ENCODE assay signal across 29 mouse cellular contexts in the genomic region with DNA sequence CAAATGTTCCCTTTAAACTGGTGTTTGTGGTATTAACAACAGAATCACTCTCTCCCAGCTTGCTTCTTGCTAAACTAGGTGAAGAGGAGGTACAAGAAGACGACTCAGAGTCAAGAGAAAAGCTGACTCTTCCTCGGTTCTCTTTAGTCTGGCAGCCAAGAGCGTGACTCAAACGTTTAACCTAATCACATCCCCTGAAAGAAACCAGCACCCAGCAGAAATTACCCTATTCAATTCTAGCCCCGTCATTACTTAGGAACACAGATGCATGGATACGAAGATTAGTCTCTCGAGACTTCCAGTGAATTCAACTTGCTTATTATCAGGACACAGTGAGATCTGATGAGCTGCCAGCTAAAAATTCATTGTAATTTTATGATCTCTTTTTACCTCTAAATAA. TPM values are rescaled to one million over a fixed set of nuclear protein-coding genes. Genes with fewer than 3 reads are reported as not detected.
DNase-seq lines count a peak whose midpoint lies in the region; ATAC-seq lines count a peak whose summit lies in the region.
"Had no signal": no experiment of that assay in that cellular context is flagged by ENCODE, and none has a peak within 500 bp of the region (broad histone marks: within the 10 kb centered on the region; RNA-seq: fewer than 3 reads in every experiment).

No protein-coding gene starts in this region.

- peak; percentile 5 for DNase-seq in embryonic facial prominence, embryonic 14.5 days (ENCODE audit: low spot score)
- DNase-seq in embryonic facial prominence, embryonic 10.5 days (ENCODE audit: low spot score): no peak
- no peak for DNase-seq in liver
- DNase-seq in MN1 (ENCODE audit: low spot score): peak; percentile 76
- peak; percentile 9 for DNase-seq in telencephalon, adult 2 months (ENCODE audit: low read depth, low spot score)
- no peak for DNase-seq in T-cell, adult 2 months (ENCODE audit: low spot score)
- DNase-seq: adrenal gland, adult 8-10 months; adrenal gland, postnatal 14 days; adrenal gland, postnatal 36 days; B cell, adult 2 months; cerebellum, adult 11 months; cerebellum, adult 18-20 months; cerebellum, adult 8-10 months; cerebellum, adult 9-11 months; cerebellum, postnatal 14 days; cerebellum, postnatal 36 days; embryo, embryonic 11 days had no signal

- H3K36me3 ChIP-seq in embryonic facial prominence, embryonic 14.5 days (ENCODE audit: control insufficient read depth, insufficient read depth, low read length): peaks cover 30% of the 10 kb centered on the region
- H3K36me3 ChIP-seq in embryonic facial prominence, embryonic 10.5 days (replicated peaks): peaks cover 88% of the 10 kb centered on the region
- H3K36me3 ChIP-seq in liver, embryonic 12.5 days: peaks cover 65% of the 10 kb centered on the region

- no peak overlapping the region for H3K27ac ChIP-seq in embryonic facial prominence, embryonic 14.5 days (replicated peaks; ENCODE audit: low read depth, low read length)
- no peak overlapping the region for H3K27ac ChIP-seq in embryonic facial prominence, embryonic 10.5 days (replicated peaks)
- no peak overlapping the region for H3K27ac ChIP-seq in liver, embryonic 12.5 days
- H3K27ac ChIP-seq: embryonic facial prominence, embryonic 12.5 days; embryonic facial prominence, embryonic 15.5 days; forebrain, embryonic 10.5 days; forebrain, embryonic 12.5 days had no signal

- no peaks in the 10 kb centered on the region for H3K27me3 ChIP-seq in embryonic facial prominence, embryonic 14.5 days (replicated peaks; ENCODE audit: control insufficient read depth, insufficient read depth, low read length)
- H3K27me3 ChIP-seq in embryonic facial prominence, embryonic 10.5 days (replicated peaks; ENCODE audit: low read depth, poor library complexity, severe bottlenecking): no peaks in the 10 kb centered on the region
- no peaks in the 10 kb centered on the region for H3K27me3 ChIP-seq in liver, embryonic 12.5 days (replicated peaks)
- H3K27me3 ChIP-seq: CH12.LX; embryonic facial prominence, embryonic 12.5 days; embryonic facial prominence, embryonic 15.5 days; forebrain, embryonic 12.5 days had no signal

- H3K9me3 ChIP-seq in embryonic facial prominence, embryonic 14.5 days (ENCODE audit: control insufficient read depth, low read length): no peaks in the 10 kb centered on the region
- H3K9me3 ChIP-seq in embryonic facial prominence, embryonic 10.5 days: no peaks in the 10 kb centered on the region
- no peaks in the 10 kb centered on the region for H3K9me3 ChIP-seq in liver, embryonic 12.5 days (replicated peaks)
- H3K9me3 ChIP-seq: embryonic facial prominence, embryonic 12.5 days; embryonic facial prominence, embryonic 15.5 days; forebrain, embryonic 10.5 days; forebrain, embryonic 12.5 days; G1E had no signal

- no peak overlapping the region for H3K4me2 ChIP-seq in embryonic facial prominence, embryonic 14.5 days (ENCODE audit: low read depth, low read length)
- no peak overlapping the region for H3K4me2 ChIP-seq in liver, embryonic 12.5 days
- H3K4me2 ChIP-seq: embryonic facial prominence, embryonic 12.5 days; embryonic facial prominence, embryonic 15.5 days; forebrain, embryonic 12.5 days had no signal

- no peak overlapping the region for H3K9ac ChIP-seq in embryonic facial prominence, embryonic 14.5 days (ENCODE audit: low read depth, low read length)
- 0 out of 2 replicates have a peak overlapping the region, but pooled peaks have one; percentile 22 for H3K9ac ChIP-seq in liver, embryonic 12.5 days
- H3K9ac ChIP-seq: embryonic facial prominence, embryonic 12.5 days; embryonic facial prominence, embryonic 15.5 days; forebrain, embryonic 12.5 days had no signal

- 0 out of 2 replicates have a peak, but pooled peaks have one; percentile 37 for ATAC-seq in embryonic facial prominence, embryonic 14.5 days (ENCODE audit: low read depth)
- ATAC-seq in liver, embryonic 12.5 days: no peak
- ATAC-seq: activated CD4-positive, CD25-positive, alpha-beta regulatory T cell, adult 4 months; CD4-positive, CD25-positive, alpha-beta regulatory T cell, adult 4 months; forebrain, embryonic 14.5 days; forebrain, embryonic 16.5 days had no signal

- 76% methylated on average over 7 of the region's 7 CpGs for WGBS in embryonic facial prominence, embryonic 14.5 days
- 85% methylated on average over 7 of the region's 7 CpGs for WGBS in embryonic facial prominence, embryonic 10.5 days
- 85% methylated on average over 7 of the region's 7 CpGs for WGBS in liver, embryonic 12.5 days (ENCODE audit: insufficient replicate concordance)

- no peaks in the 10 kb centered on the region for H3K4me1 ChIP-seq in embryonic facial prominence, embryonic 14.5 days (ENCODE audit: control insufficient read depth, insufficient read depth, low read length)
- no peaks in the 10 kb centered on the region for H3K4me1 ChIP-seq in embryonic facial prominence, embryonic 10.5 days
- no peaks in the 10 kb centered on the region for H3K4me1 ChIP-seq in liver, embryonic 12.5 days
- H3K4me1 ChIP-seq: embryonic facial prominence, embryonic 12.5 days; embryonic facial prominence, embryonic 15.5 days; forebrain, embryonic 10.5 days; forebrain, embryonic 12.5 days had no signal

- H3K4me3 ChIP-seq in embryonic facial prominence, embryonic 14.5 days (ENCODE audit: low read depth, low read length): no peak overlapping the region
- no peak overlapping the region for H3K4me3 ChIP-seq in embryonic facial prominence, embryonic 10.5 days
- no peak overlapping the region for H3K4me3 ChIP-seq in liver, embryonic 12.5 days
- H3K4me3 ChIP-seq: embryonic facial prominence, embryonic 12.5 days; embryonic facial prominence, embryonic 15.5 days; erythroblast, embryonic 14.5 days; forebrain, embryonic 10.5 days; forebrain, embryonic 12.5 days had no signal

RNA-seq across cellular contexts. Expression of gene Gm10306, which starts 12.0 kb away (rescaled TPM):
- polyA plus RNA-seq in embryonic facial prominence, embryonic 14.5 days (2014; fragmentation: Nextera tagmentation; extraction: Ambion mirVana): not detected in 2 replicates
- 0.43 TPM in 1 of 2 replicates, not detected in the other for polyA plus RNA-seq in embryonic facial prominence, embryonic 10.5 days (2016; fragmentation: Nextera tagmentation; extraction: Ambion mirVana)
- 0.26 TPM in 1 of 2 replicates, not detected in the other for polyA plus RNA-seq in liver, embryonic 12.5 days (2016; fragmentation: Nextera tagmentation; extraction: Ambion mirVana)
- polyA plus RNA-seq: activated CD4-positive, CD25-positive, alpha-beta regulatory T cell, adult 4 months; CD4-positive, CD25-positive, alpha-beta regulatory T cell, adult 4 months; embryonic facial prominence, embryonic 12.5 days; embryonic facial prominence, embryonic 15.5 days; erythroblast, embryonic 14.5 days; forebrain, embryonic 10.5 days; forebrain, embryonic 16.5 days; G1E had no signal

RNA-seq across cellular contexts. Expression of gene Caap1, which starts 12.3 kb away (rescaled TPM):
- 17.1 and 18.4 TPM in 2 replicates for polyA plus RNA-seq in embryonic facial prominence, embryonic 14.5 days (2014; fragmentation: Nextera tagmentation; extraction: Ambion mirVana)
- 23.6 and 24.6 TPM in 2 replicates for polyA plus RNA-seq in embryonic facial prominence, embryonic 10.5 days (2016; fragmentation: Nextera tagmentation; extraction: Ambion mirVana)
- polyA plus RNA-seq in liver, embryonic 12.5 days (2016; fragmentation: Nextera tagmentation; extraction: Ambion mirVana): 18.2 and 18.8 TPM in 2 replicates

RNA-seq across cellular contexts. Expression of gene Plaa, which starts 58.7 kb away (rescaled TPM):
- 58.2 and 62.6 TPM in 2 replicates for polyA plus RNA-seq in embryonic facial prominence, embryonic 14.5 days (2014; fragmentation: Nextera tagmentation; extraction: Ambion mirVana)
- polyA plus RNA-seq in embryonic facial prominence, embryonic 10.5 days (2016; fragmentation: Nextera tagmentation; extraction: Ambion mirVana): 93.6 and 97.3 TPM in 2 replicates
- 58.9 and 59.7 TPM in 2 replicates for polyA plus RNA-seq in liver, embryonic 12.5 days (2016; fragmentation: Nextera tagmentation; extraction: Ambion mirVana)

Comparison
In these comparisons a context has a peak if more than half of its experiments do, and no peak if none do; other contexts are left out.
1. DNase-seq: peak in embryonic facial prominence, embryonic 14.5 days (single experiment), MN1 (single experiment) and telencephalon, adult 2 months (single experiment); none in embryonic facial prominence, embryonic 10.5 days (single experiment), liver (single experiment) and T-cell, adult 2 months (single experiment).